Mouse (Mus musculus) right cerebral cortex, postnatal 10 days (tissue): Measurements from ENCODE around the gene Dnlz.

Experiments
- DNase-seq, 2 experiments: peaks; one replicate each; pipeline ENCODE4 v3.0.0; 2021; ENCODE audit warnings: low spot score in 2 of 2

Gene Dnlz

GRCm38 (mm10) chr2:26357484-26357883, 5.6 kb upstream of the Dnlz start:
- no peak for DNase-seq

GRCm38 (mm10) chr2:26356678-26357077, 4.8 kb upstream of the Dnlz start:
- DNase-seq, result no peak

- no peak for DNase-seq
These were observed 4.3 kb upstream of the Dnlz start for GRCm38 (mm10) chr2:26356231-26356630.

- no peak for DNase-seq
These were observed 2.5 kb upstream of the Dnlz start for GRCm38 (mm10) chr2:26354401-26354800.

- peak; percentile 25 to 39 for DNase-seq
These were observed 1.4 kb upstream of the Dnlz start for GRCm38 (mm10) chr2:26353066-26353980.

- DNase-seq, result peak in 1 of 2 experiments; percentile 76
These were observed 491 bp upstream of the Dnlz start for GRCm38 (mm10) chr2:26352291-26352910.

GRCm38 (mm10) chr2:26348241-26348640, 3.7 kb downstream of the Dnlz start:
- no peak for DNase-seq

- no peak for DNase-seq
These were observed 9.1 kb downstream of the Dnlz start for GRCm38 (mm10) chr2:26342609-26343490.

GRCm38 (mm10) chr2:26342044-26342443, 9.9 kb downstream of the Dnlz start:
- DNase-seq, result peak; percentile 71 to 81

GRCm38 (mm10) chr2:26341510-26341981, 10.4 kb downstream of the Dnlz start:
- peak in 1 of 2 experiments; percentile 29 for DNase-seq

- peak in 1 of 2 experiments; percentile 43 for DNase-seq
These were observed 12.7 kb downstream of the Dnlz start for GRCm38 (mm10) chr2:26339204-26339551.

- DNase-seq, result no peak
These were observed 13.4 kb downstream of the Dnlz start for GRCm38 (mm10) chr2:26338302-26339203.

- no peak for DNase-seq
These were observed 21.2 kb downstream of the Dnlz start for GRCm38 (mm10) chr2:26330702-26331101.

- DNase-seq, result peak in 1 of 2 experiments; percentile 64
These were observed 21.8 kb downstream of the Dnlz start for GRCm38 (mm10) chr2:26330056-26330468.

GRCm38 (mm10) chr2:26329402-26329801, 22.5 kb downstream of the Dnlz start:
- DNase-seq, result peak in 1 of 2 experiments; percentile 70

GRCm38 (mm10) chr2:26327852-26328251, 24.1 kb downstream of the Dnlz start:
- no peak for DNase-seq

GRCm38 (mm10) chr2:26325386-26326181, 26.3 kb downstream of the Dnlz start:
- DNase-seq, result peak in 1 of 2 experiments; percentile 61

- DNase-seq, result peak in 1 of 2 experiments; percentile 51
These were observed 27.0 kb downstream of the Dnlz start for GRCm38 (mm10) chr2:26324917-26325316.

- no peak for DNase-seq
These were observed 28.2 kb downstream of the Dnlz start for GRCm38 (mm10) chr2:26323589-26324325.
